Mouse (Mus musculus): Measurements from ENCODE around the gene Olfr1257. TPM values are rescaled to one million over a fixed set of nuclear protein-coding genes. Genes with fewer than 3 reads are reported as not detected.

The Olfr1257 gene
- not detected for total RNA-seq (2023)

GRCm38 (mm10) chr2:89878137-89878536, at the start of gene Olfr1257:
Olfr1257 (plus strand) TSS chr2:89878437.

GRCm38 (mm10) chr2:89841455-89841854, 36.8 kb upstream of the Olfr1257 start, which contains the start of gene Olfr1256:
Olfr1256 (minus strand) TSS chr2:89841555.

GRCm38 (mm10) chr2:89848105-89848504, 30.1 kb upstream of the Olfr1257 start, which contains the start of gene Olfr48:
Olfr48 (minus strand) TSS chr2:89848205.

GRCm38 (mm10) chr2:89927009-89927408, 48.8 kb downstream of the Olfr1257 start, which contains the start of gene Olfr1258:
Olfr1258 (plus strand) TSS chr2:89927309.

Other genes starting within 250 kb of the Olfr1257 start
- not detected for gene Olfr1249, start 243.5 kb upstream of the Olfr1257 start, total RNA-seq (2023)
- gene Olfr1250, start 217.0 kb upstream of the Olfr1257 start, total RNA-seq (2023), result not detected
- gene Olfr1251, start 206.5 kb upstream of the Olfr1257 start, total RNA-seq (2023), result not detected
- gene Olfr1252, start 153.4 kb upstream of the Olfr1257 start, total RNA-seq (2023), result not detected
- gene Olfr1253, start 121.3 kb upstream of the Olfr1257 start, total RNA-seq (2023), result not detected
- not detected for gene Olfr1254, start 84.8 kb upstream of the Olfr1257 start, total RNA-seq (2023)
- not detected for gene Olfr1255, start 66.4 kb upstream of the Olfr1257 start, total RNA-seq (2023)
- gene Olfr1256, start 36.9 kb upstream of the Olfr1257 start, total RNA-seq (2023), result not detected
- gene Olfr48, start 30.2 kb upstream of the Olfr1257 start, total RNA-seq (2023), result not detected
- not detected for gene Olfr1258, start 48.9 kb downstream of the Olfr1257 start, total RNA-seq (2023)
- gene Olfr1259, start 70.2 kb downstream of the Olfr1257 start, total RNA-seq (2023), result not detected
- gene Olfr1260, start 95.9 kb downstream of the Olfr1257 start, total RNA-seq (2023), result not detected
- gene Olfr1261, start 112.8 kb downstream of the Olfr1257 start, total RNA-seq (2023), result not detected
- not detected for gene Olfr1262, start 121.7 kb downstream of the Olfr1257 start, total RNA-seq (2023)
- not detected for gene Olfr1263, start 133.7 kb downstream of the Olfr1257 start, total RNA-seq (2023)
- not detected for gene Olfr1264, start 147.1 kb downstream of the Olfr1257 start, total RNA-seq (2023)
- not detected for gene Olfr1265, start 156.9 kb downstream of the Olfr1257 start, total RNA-seq (2023)
- gene Olfr140, start 185.2 kb downstream of the Olfr1257 start, total RNA-seq (2023), result not detected
- gene Olfr1269, start 243.0 kb downstream of the Olfr1257 start, total RNA-seq (2023), result not detected

Data from CD4-positive naive resting alpha-beta T cell, adult 76 days (primary cell).